Mouse (Mus musculus): ENCODE measurements around the gene Eif2b5. TPM values are rescaled to one million over a fixed set of nuclear protein-coding genes. Genes with fewer than 3 reads are reported as not detected.
"Not testable (repeated sequence)": the region's sequence is repeated elsewhere in the genome, so short reads cannot be mapped to it uniquely, and the experiment has no call there.

Eif2b5 gene
- polyA plus RNA-seq, 1 experiment from 2014 or later, result 83.3 TPM

GRCm38 (mm10) chr16:20483716-20484115 is 14.9 kb upstream of the Eif2b5 start:
- H3K9ac ChIP-seq (ENCODE audit: low read depth, low read length); H3K27me3 ChIP-seq (ENCODE audit: control insufficient read depth, insufficient read depth, low read length); H3K4me1 ChIP-seq (ENCODE audit: control insufficient read depth, insufficient read depth, low read length); H3K4me2 ChIP-seq; H3K27ac ChIP-seq (ENCODE audit: low read depth, low read length); ATAC-seq (replicated peaks; ENCODE audit: insufficient number of reproducible peaks, low FRiP score, low TSS enrichment); H3K9me3 ChIP-seq (replicated peaks; ENCODE audit: control insufficient read depth, low read length); H3K36me3 ChIP-seq (ENCODE audit: control insufficient read depth, insufficient read depth, low read length); H3K4me3 ChIP-seq (ENCODE audit: low read depth, low read length): not testable (repeated sequence)
- WGBS (ENCODE audit: insufficient replicate concordance), result 81% methylated on average over 6 of the region's 7 CpGs

- WGBS (ENCODE audit: insufficient replicate concordance), result 38% methylated on average over 4 of the region's 4 CpGs
- Histone ChIP-seq H3K27ac (ENCODE audit: low read depth, low read length) (no peak overlapping the region), H3K9me3 (replicated peaks; ENCODE audit: control insufficient read depth, low read length) (no peaks in the 10 kb centered on the region), H3K4me3 (ENCODE audit: low read depth, low read length) (no peak overlapping the region), H3K4me2 (no peak overlapping the region), H3K36me3 (ENCODE audit: control insufficient read depth, insufficient read depth, low read length) (no peaks in the 10 kb centered on the region), H3K27me3 (ENCODE audit: control insufficient read depth, insufficient read depth, low read length) (no peaks in the 10 kb centered on the region), H3K9ac (ENCODE audit: low read depth, low read length) (no peak overlapping the region), H3K4me1 (ENCODE audit: control insufficient read depth, insufficient read depth, low read length) (no peaks in the 10 kb centered on the region)
- no peak for ATAC-seq (replicated peaks; ENCODE audit: insufficient number of reproducible peaks, low FRiP score, low TSS enrichment)
These were observed 13.6 kb upstream of the Eif2b5 start for GRCm38 (mm10) chr16:20485061-20485460.

- Histone ChIP-seq H3K9ac (ENCODE audit: low read depth, low read length) (no peak overlapping the region), H3K9me3 (replicated peaks; ENCODE audit: control insufficient read depth, low read length) (no peaks in the 10 kb centered on the region), H3K27me3 (ENCODE audit: control insufficient read depth, insufficient read depth, low read length) (no peaks in the 10 kb centered on the region), H3K36me3 (ENCODE audit: control insufficient read depth, insufficient read depth, low read length) (no peaks in the 10 kb centered on the region), H3K4me1 (ENCODE audit: control insufficient read depth, insufficient read depth, low read length) (no peaks in the 10 kb centered on the region), H3K27ac (ENCODE audit: low read depth, low read length) (no peak overlapping the region), H3K4me3 (ENCODE audit: low read depth, low read length) (no peak overlapping the region), H3K4me2 (no peak overlapping the region)
- no peak for ATAC-seq (replicated peaks; ENCODE audit: insufficient number of reproducible peaks, low FRiP score, low TSS enrichment)
- WGBS (ENCODE audit: insufficient replicate concordance), result 68% methylated on average over 3 of the region's 3 CpGs
These were observed 12.6 kb upstream of the Eif2b5 start for GRCm38 (mm10) chr16:20486048-20486447.

GRCm38 (mm10) chr16:20488151-20488550 is 10.5 kb upstream of the Eif2b5 start:
- H3K9me3 ChIP-seq (replicated peaks; ENCODE audit: control insufficient read depth, low read length), result no peaks in the 10 kb centered on the region
- no peak overlapping the region for H3K9ac ChIP-seq (ENCODE audit: low read depth, low read length)
- no peak overlapping the region for H3K27ac ChIP-seq (ENCODE audit: low read depth, low read length)
- H3K27me3 ChIP-seq (ENCODE audit: control insufficient read depth, insufficient read depth, low read length), result no peaks in the 10 kb centered on the region
- H3K36me3 ChIP-seq (ENCODE audit: control insufficient read depth, insufficient read depth, low read length), result no peaks in the 10 kb centered on the region
- WGBS (ENCODE audit: insufficient replicate concordance), result 85% methylated on average over 1 of the region's 1 CpGs
- no peaks in the 10 kb centered on the region for H3K4me1 ChIP-seq (ENCODE audit: control insufficient read depth, insufficient read depth, low read length)
- H3K4me2 ChIP-seq, result no peak overlapping the region
- no peak for ATAC-seq (replicated peaks; ENCODE audit: insufficient number of reproducible peaks, low FRiP score, low TSS enrichment)
- no peak overlapping the region for H3K4me3 ChIP-seq (ENCODE audit: low read depth, low read length)

GRCm38 (mm10) chr16:20488751-20489150 is 9.9 kb upstream of the Eif2b5 start:
- not testable (repeated sequence) for H3K27me3 ChIP-seq (ENCODE audit: control insufficient read depth, insufficient read depth, low read length); H3K27ac ChIP-seq (ENCODE audit: low read depth, low read length); H3K36me3 ChIP-seq (ENCODE audit: control insufficient read depth, insufficient read depth, low read length); ATAC-seq (replicated peaks; ENCODE audit: insufficient number of reproducible peaks, low FRiP score, low TSS enrichment); H3K9me3 ChIP-seq (replicated peaks; ENCODE audit: control insufficient read depth, low read length); H3K4me1 ChIP-seq (ENCODE audit: control insufficient read depth, insufficient read depth, low read length); H3K9ac ChIP-seq (ENCODE audit: low read depth, low read length); H3K4me3 ChIP-seq (ENCODE audit: low read depth, low read length); H3K4me2 ChIP-seq
- WGBS (ENCODE audit: insufficient replicate concordance), result 83% methylated on average over 9 of the region's 9 CpGs

- 64% methylated on average over 2 of the region's 2 CpGs for WGBS (ENCODE audit: insufficient replicate concordance)
- no peak overlapping the region for H3K4me3 ChIP-seq (ENCODE audit: low read depth, low read length)
- ATAC-seq (replicated peaks; ENCODE audit: insufficient number of reproducible peaks, low FRiP score, low TSS enrichment), result no peak
These were observed 9.4 kb upstream of the Eif2b5 start for GRCm38 (mm10) chr16:20489233-20489632.

GRCm38 (mm10) chr16:20490581-20490980 is 8.0 kb upstream of the Eif2b5 start:
- Histone ChIP-seq H3K4me2 (no peak overlapping the region), H3K4me3 (ENCODE audit: low read depth, low read length) (no peak overlapping the region), H3K4me1 (ENCODE audit: control insufficient read depth, insufficient read depth, low read length) (no peaks in the 10 kb centered on the region), H3K9me3 (replicated peaks; ENCODE audit: control insufficient read depth, low read length) (no peaks in the 10 kb centered on the region), H3K36me3 (ENCODE audit: control insufficient read depth, insufficient read depth, low read length) (no peaks in the 10 kb centered on the region), H3K9ac (ENCODE audit: low read depth, low read length) (no peak overlapping the region), H3K27ac (ENCODE audit: low read depth, low read length) (no peak overlapping the region), H3K27me3 (ENCODE audit: control insufficient read depth, insufficient read depth, low read length) (no peaks in the 10 kb centered on the region)
- 38% methylated on average over 2 of the region's 2 CpGs for WGBS (ENCODE audit: insufficient replicate concordance)
- ATAC-seq (replicated peaks; ENCODE audit: insufficient number of reproducible peaks, low FRiP score, low TSS enrichment), result 0 out of 2 replicates have a peak, but pooled peaks have one; percentile 26

More at GRCm38 (mm10) chr16:20489233-20489632, 9.4 kb upstream of the Eif2b5 start:
- Histone ChIP-seq H3K9me3 (replicated peaks; ENCODE audit: control insufficient read depth, low read length) (no peaks in the 10 kb centered on the region), H3K9ac (ENCODE audit: low read depth, low read length) (no peak overlapping the region), H3K36me3 (ENCODE audit: control insufficient read depth, insufficient read depth, low read length) (no peaks in the 10 kb centered on the region), H3K27ac (ENCODE audit: low read depth, low read length) (no peak overlapping the region), H3K4me2 (no peak overlapping the region), H3K4me1 (ENCODE audit: control insufficient read depth, insufficient read depth, low read length) (no peaks in the 10 kb centered on the region), H3K27me3 (ENCODE audit: control insufficient read depth, insufficient read depth, low read length) (no peaks in the 10 kb centered on the region)

GRCm38 (mm10) chr16:20491301-20491700 is 7.3 kb upstream of the Eif2b5 start:
- 60% methylated on average over 2 of the region's 2 CpGs for whole genome bisulfite sequencing (ENCODE audit: insufficient replicate concordance)
- ATAC-seq (replicated peaks; ENCODE audit: insufficient number of reproducible peaks, low FRiP score, low TSS enrichment), result no peak
- no peaks in the 10 kb centered on the region for H3K4me1 ChIP-seq (ENCODE audit: control insufficient read depth, insufficient read depth, low read length)

GRCm38 (mm10) chr16:20493452-20493851 is 5.2 kb upstream of the Eif2b5 start:
- Histone ChIP-seq H3K9me3 (replicated peaks; ENCODE audit: control insufficient read depth, low read length) (no peaks in the 10 kb centered on the region), H3K9ac (ENCODE audit: low read depth, low read length) (no peak overlapping the region), H3K27ac (ENCODE audit: low read depth, low read length) (no peak overlapping the region), H3K36me3 (ENCODE audit: control insufficient read depth, insufficient read depth, low read length) (no peaks in the 10 kb centered on the region), H3K27me3 (ENCODE audit: control insufficient read depth, insufficient read depth, low read length) (no peaks in the 10 kb centered on the region), H3K4me3 (ENCODE audit: low read depth, low read length) (no peak overlapping the region), H3K4me2 (no peak overlapping the region), H3K4me1 (ENCODE audit: control insufficient read depth, insufficient read depth, low read length) (no peaks in the 10 kb centered on the region)
- 78% methylated on average over 2 of the region's 2 CpGs for WGBS (ENCODE audit: insufficient replicate concordance)
- no peak for ATAC-seq (replicated peaks; ENCODE audit: insufficient number of reproducible peaks, low FRiP score, low TSS enrichment)

More at GRCm38 (mm10) chr16:20491301-20491700, 7.3 kb upstream of the Eif2b5 start:
- no peaks in the 10 kb centered on the region for H3K36me3 ChIP-seq (ENCODE audit: control insufficient read depth, insufficient read depth, low read length)
- no peak overlapping the region for H3K9ac ChIP-seq (ENCODE audit: low read depth, low read length)
- H3K4me2 ChIP-seq, result no peak overlapping the region
- H3K27ac ChIP-seq (ENCODE audit: low read depth, low read length), result no peak overlapping the region
- H3K9me3 ChIP-seq (replicated peaks; ENCODE audit: control insufficient read depth, low read length), result no peaks in the 10 kb centered on the region
- H3K27me3 ChIP-seq (ENCODE audit: control insufficient read depth, insufficient read depth, low read length), result no peaks in the 10 kb centered on the region
- no peak overlapping the region for H3K4me3 ChIP-seq (ENCODE audit: low read depth, low read length)

Measured in heart, embryonic 11.5 days (tissue).